Mouse (Mus musculus) midbrain, embryonic 15.5 days (tissue): Measurements from ENCODE around the gene 1700088E04Rik. TPM values are rescaled to one million over a fixed set of nuclear protein-coding genes. Genes with fewer than 3 reads are reported as not detected.
A peak's percentile ranks its signal among the peaks of the same experiment; 100 is the strongest.

Experiments
- ATAC-seq: fragments of 200-750 bp; cut with Nextera tagmentation; replicated peaks from 2 replicates; pipeline ENCODE4 v1.8.0; 2017; ENCODE audit warnings: moderate TSS enrichment
- H3K27ac ChIP-seq: fragments of 300-500 bp; sonication (generic); 2 replicates; pipeline ENCODE4 v1.5.1; 2015; ENCODE audit warnings: mild to moderate bottlenecking, inconsistent platforms
- H3K27me3 ChIP-seq: fragments of 300-500 bp; sonication (generic); replicated peaks from 2 replicates; pipeline ENCODE4 v1.6.1; 2015; ENCODE audit warnings: inconsistent platforms
- H3K36me3 ChIP-seq: fragments of 300-500 bp; sonication (generic); replicated peaks from 2 replicates; pipeline ENCODE4 v1.6.1; 2015; ENCODE audit warnings: inconsistent platforms
- H3K4me1 ChIP-seq: fragments of 300-500 bp; sonication (generic); 2 replicates; pipeline ENCODE4 v1.6.1; 2015; ENCODE audit warnings: inconsistent platforms
- H3K4me2 ChIP-seq: fragments of 300-500 bp; sonication (generic); 2 replicates; pipeline ENCODE4 v1.6.1; 2015; ENCODE audit warnings: inconsistent platforms, mild to moderate bottlenecking, moderate library complexity
- H3K4me3 ChIP-seq: fragments of 300-500 bp; sonication (generic); 2 replicates; pipeline ENCODE4 v1.5.1; 2015; ENCODE audit warnings: mild to moderate bottlenecking, inconsistent platforms
- H3K9ac ChIP-seq: fragments of 300-500 bp; sonication (generic); 2 replicates; pipeline ENCODE4 v1.6.1; 2015; ENCODE audit warnings: mild to moderate bottlenecking, inconsistent platforms
- H3K9me3 ChIP-seq: fragments of 300-500 bp; sonication (generic); 2 replicates; pipeline ENCODE4 v1.6.1; 2016; ENCODE audit warnings: inconsistent platforms
- WGBS: fragments of 180-500 bp; shearing (Covaris S2); methylation state at CpG from one replicate; pipeline ENCODE4 v1.1.7; 2015; ENCODE audit warnings: mixed read lengths; 5-methylcytosine and 5-hydroxymethylcytosine counted together
- polyA plus RNA-seq: library from polyadenylated mRNA; unstranded; fragments of >200 nt; fragmentation: Nextera tagmentation; extraction: Ambion mirVana; gene quantifications from 2 replicates; pipeline ENCODE4 v1.2.1, GENCODE M21; 2015

The 1700088E04Rik gene
- polyA plus RNA-seq, 1 experiment from 2014 or later, result 19.1 TPM

GRCm38 (mm10) chr15:79129311-79129710 is 11.7 kb downstream of the 1700088E04Rik start:
- Histone ChIP-seq H3K9me3 (no peaks in the 10 kb centered on the region), H3K4me3 (no peak overlapping the region), H3K9ac (no peak overlapping the region), H3K4me2 (no peak overlapping the region), H3K36me3 (peaks cover 56% of the 10 kb centered on the region), H3K27ac (no peak overlapping the region), H3K4me1 (no peaks in the 10 kb centered on the region), H3K27me3 (no peaks in the 10 kb centered on the region)
- no peak for ATAC-seq
- 80% methylated on average over 7 of the region's 7 CpGs for WGBS

GRCm38 (mm10) chr15:79128208-79128607 is 12.8 kb downstream of the 1700088E04Rik start:
- Histone ChIP-seq H3K9me3 (no peaks in the 10 kb centered on the region), H3K27ac (no peak overlapping the region), H3K4me3 (no peak overlapping the region), H3K4me2 (no peak overlapping the region), H3K36me3 (peaks cover 63% of the 10 kb centered on the region), H3K9ac (no peak overlapping the region), H3K27me3 (no peaks in the 10 kb centered on the region), H3K4me1 (no peaks in the 10 kb centered on the region)
- WGBS, result 91% methylated on average over 5 of the region's 5 CpGs
- no peak for ATAC-seq

GRCm38 (mm10) chr15:79127101-79127500 is 14.0 kb downstream of the 1700088E04Rik start:
- H3K9ac ChIP-seq, result no peak overlapping the region
- no peaks in the 10 kb centered on the region for H3K9me3 ChIP-seq
- H3K4me3 ChIP-seq, result no peak overlapping the region
- no peaks in the 10 kb centered on the region for H3K27me3 ChIP-seq
- no peak overlapping the region for H3K27ac ChIP-seq
- peaks cover 66% of the 10 kb centered on the region for H3K36me3 ChIP-seq
- WGBS, result 93% methylated on average over 12 of the region's 12 CpGs
- no peaks in the 10 kb centered on the region for H3K4me1 ChIP-seq
- no peak for ATAC-seq
- no peak overlapping the region for H3K4me2 ChIP-seq

DNA sequence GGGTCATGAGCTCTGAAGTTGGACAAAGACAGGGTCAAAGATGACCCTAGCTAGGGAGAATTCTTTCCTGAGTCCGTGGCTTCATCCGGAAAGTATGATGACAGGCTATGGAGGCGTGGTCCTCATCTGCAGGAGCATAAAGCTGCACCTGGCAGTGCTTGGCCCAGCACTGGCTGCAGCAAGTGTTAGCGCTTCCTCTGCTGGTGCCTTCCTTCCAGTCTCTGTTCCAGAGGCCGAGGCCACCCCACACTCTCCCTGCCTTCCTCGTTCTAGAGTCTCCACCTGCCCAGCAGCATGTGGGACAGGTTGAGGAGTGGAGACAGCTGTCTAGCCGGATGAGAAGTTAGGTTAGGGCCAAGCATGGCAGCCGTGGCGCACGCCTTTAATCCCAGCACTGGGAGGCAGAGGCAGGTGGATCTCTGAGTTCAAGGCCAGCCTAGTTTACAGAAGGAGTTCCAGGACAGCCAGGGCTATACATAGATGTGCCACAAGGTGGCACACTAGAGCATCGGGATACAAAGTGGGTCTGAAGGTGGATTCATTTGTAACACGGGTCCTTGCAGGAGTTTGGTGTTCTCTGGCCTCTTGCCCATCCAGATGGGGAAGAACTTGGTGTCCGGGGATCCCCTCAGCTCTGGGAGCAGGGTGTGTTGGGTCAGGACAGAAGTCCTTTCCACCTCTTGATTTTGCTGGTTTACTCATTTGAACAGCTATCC is 14.7 kb downstream of the 1700088E04Rik start:
- WGBS, result 84% methylated on average over 13 of the region's 13 CpGs
- H3K27ac ChIP-seq, result no peak overlapping the region
- H3K4me2 ChIP-seq, result no peak overlapping the region
- no peaks in the 10 kb centered on the region for H3K9me3 ChIP-seq
- H3K4me1 ChIP-seq, result no peaks in the 10 kb centered on the region
- no peak for ATAC-seq
- peaks cover 58% of the 10 kb centered on the region for H3K36me3 ChIP-seq
- H3K4me3 ChIP-seq, result no peak overlapping the region
- no peak overlapping the region for H3K9ac ChIP-seq
- H3K27me3 ChIP-seq, result no peaks in the 10 kb centered on the region

DNA sequence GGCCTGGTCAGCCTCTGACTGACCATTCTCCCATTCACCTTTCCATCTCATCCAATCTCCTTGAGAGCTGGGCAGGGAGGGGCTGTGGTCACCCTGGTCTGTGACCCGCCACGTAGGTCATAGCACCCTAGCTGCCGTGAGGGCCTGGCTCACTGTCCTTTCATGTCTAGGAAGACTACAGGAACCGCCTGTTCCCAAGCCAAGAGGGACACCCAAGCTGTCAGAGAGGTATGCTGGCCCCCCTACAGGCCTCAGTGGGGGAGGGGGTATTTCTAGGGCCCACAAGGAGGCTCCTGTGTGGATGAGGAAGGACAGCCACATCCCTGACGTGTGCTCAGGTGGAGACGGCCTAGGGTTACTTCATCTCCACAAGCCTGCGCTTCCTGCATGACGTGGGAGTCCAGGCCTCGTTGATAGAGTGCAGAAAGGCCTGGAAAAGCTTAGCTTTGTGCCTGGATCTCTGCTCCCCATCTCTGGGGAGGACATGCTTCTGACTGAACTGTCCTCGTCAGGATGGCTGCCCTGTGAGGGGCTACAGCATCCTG is 16.6 kb downstream of the 1700088E04Rik start:
- no peaks in the 10 kb centered on the region for H3K9me3 ChIP-seq
- no peak for ATAC-seq
- no peaks in the 10 kb centered on the region for H3K27me3 ChIP-seq
- H3K9ac ChIP-seq, result no peak overlapping the region
- H3K27ac ChIP-seq, result no peak overlapping the region
- peaks cover 45% of the 10 kb centered on the region for H3K36me3 ChIP-seq
- H3K4me2 ChIP-seq, result no peak overlapping the region
- no peak overlapping the region for H3K4me3 ChIP-seq
- 86% methylated on average over 10 of the region's 10 CpGs for WGBS
- no peaks in the 10 kb centered on the region for H3K4me1 ChIP-seq

GRCm38 (mm10) chr15:79123751-79124150 is 17.3 kb downstream of the 1700088E04Rik start:
- H3K4me1 ChIP-seq, result no peaks in the 10 kb centered on the region
- peaks cover 43% of the 10 kb centered on the region for H3K36me3 ChIP-seq
- ATAC-seq, result no peak
- no peaks in the 10 kb centered on the region for H3K27me3 ChIP-seq
- WGBS, result 92% methylated on average over 6 of the region's 6 CpGs
- no peak overlapping the region for H3K9ac ChIP-seq
- no peak overlapping the region for H3K27ac ChIP-seq
- no peak overlapping the region for H3K4me3 ChIP-seq
- H3K9me3 ChIP-seq, result no peaks in the 10 kb centered on the region
- H3K4me2 ChIP-seq, result no peak overlapping the region

- Histone ChIP-seq H3K36me3 (peaks cover 36% of the 10 kb centered on the region), H3K4me3 (no peak overlapping the region), H3K27me3 (no peaks in the 10 kb centered on the region), H3K27ac (no peak overlapping the region), H3K9me3 (no peaks in the 10 kb centered on the region), H3K4me1 (no peaks in the 10 kb centered on the region), H3K4me2 (no peak overlapping the region), H3K9ac (no peak overlapping the region)
- 84% methylated on average over 13 of the region's 13 CpGs for WGBS
- ATAC-seq, result no peak
Measured at GRCm38 (mm10) chr15:79122546-79122945, 18.5 kb downstream of the 1700088E04Rik start.

- Histone ChIP-seq H3K27me3 (no peaks in the 10 kb centered on the region), H3K4me2 (no peak overlapping the region), H3K36me3 (peaks cover 32% of the 10 kb centered on the region), H3K9ac (no peak overlapping the region), H3K4me3 (no peak overlapping the region), H3K27ac (no peak overlapping the region), H3K4me1 (no peaks in the 10 kb centered on the region), H3K9me3 (no peaks in the 10 kb centered on the region)
- WGBS, result 73% methylated on average over 4 of the region's 4 CpGs
- no peak for ATAC-seq
Measured at GRCm38 (mm10) chr15:79122119-79122518, 18.9 kb downstream of the 1700088E04Rik start.

- H3K4me3 ChIP-seq, result no peak overlapping the region
- H3K9ac ChIP-seq, result no peak overlapping the region
- no peak overlapping the region for H3K4me2 ChIP-seq
- H3K36me3 ChIP-seq, result peaks cover 24% of the 10 kb centered on the region; the same call in 1 of the 2 replicates
- 86% methylated on average over 9 of the region's 9 CpGs for WGBS
- no peaks in the 10 kb centered on the region for H3K9me3 ChIP-seq
- no peak for ATAC-seq
- H3K27me3 ChIP-seq, result no peaks in the 10 kb centered on the region
- no peak overlapping the region for H3K27ac ChIP-seq
- H3K4me1 ChIP-seq, result no peaks in the 10 kb centered on the region
Measured at GRCm38 (mm10) chr15:79119491-79119890, 21.6 kb downstream of the 1700088E04Rik start.

- H3K36me3 ChIP-seq, result peaks cover 10% of the 10 kb centered on the region; the same call in 1 of the 2 replicates
- no peaks in the 10 kb centered on the region for H3K9me3 ChIP-seq
- peaks cover 14% of the 10 kb centered on the region for H3K4me1 ChIP-seq
- 58% methylated on average over 5 of the region's 5 CpGs for WGBS
- no peak overlapping the region for H3K9ac ChIP-seq
- H3K27ac ChIP-seq, result no peak overlapping the region
- H3K4me2 ChIP-seq, result no peak overlapping the region
- no peak for ATAC-seq
- H3K4me3 ChIP-seq, result no peak overlapping the region
- no peaks in the 10 kb centered on the region for H3K27me3 ChIP-seq
Measured at GRCm38 (mm10) chr15:79115276-79115675, 25.8 kb downstream of the 1700088E04Rik start.

DNA sequence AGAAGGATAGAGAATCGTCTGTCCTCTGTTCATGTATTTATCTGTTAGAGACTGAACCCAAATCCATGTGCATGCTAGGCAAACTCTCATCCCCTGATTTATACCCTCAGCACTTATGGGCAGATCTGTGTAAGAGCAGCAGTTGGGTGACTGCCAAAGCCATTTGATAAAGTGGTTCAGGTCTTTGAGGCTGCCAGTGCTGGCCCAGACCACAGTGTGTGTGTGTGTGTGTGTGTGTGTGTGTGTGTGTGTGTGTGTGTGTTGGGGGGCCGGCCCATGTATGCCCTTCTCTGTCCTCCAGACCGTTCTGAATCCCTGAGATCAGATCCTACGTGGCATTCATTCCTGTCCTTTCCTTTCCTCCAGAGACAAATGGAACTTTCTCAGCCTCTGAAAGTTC is 29.3 kb downstream of the 1700088E04Rik start:
- no peak for ATAC-seq
- no peak overlapping the region for H3K9ac ChIP-seq
- WGBS, result 71% methylated on average over 4 of the region's 4 CpGs

GRCm38 (mm10) chr15:79110528-79110927 is 30.5 kb downstream of the 1700088E04Rik start:
- peak overlapping the region; percentile 96 for H3K4me3 ChIP-seq
- peaks cover 33% of the 10 kb centered on the region for H3K4me1 ChIP-seq
- H3K4me2 ChIP-seq, result peak overlapping the region; percentile 92
- no peak overlapping the region for H3K27ac ChIP-seq
- 62% methylated on average over 2 of the region's 2 CpGs for whole genome bisulfite sequencing
- H3K9ac ChIP-seq, result peak overlapping the region; percentile 95
- H3K27me3 ChIP-seq, result no peaks in the 10 kb centered on the region
- H3K36me3 ChIP-seq, result peaks cover 8% of the 10 kb centered on the region; the same call in 1 of the 2 replicates
- H3K9me3 ChIP-seq, result no peaks in the 10 kb centered on the region
- ATAC-seq, result no peak

More for the DNA sequence above, 29.3 kb downstream of the 1700088E04Rik start:
- H3K27ac ChIP-seq, result no peak overlapping the region
- no peak overlapping the region for H3K4me2 ChIP-seq
- no peak overlapping the region for H3K4me3 ChIP-seq
- peaks cover 33% of the 10 kb centered on the region for H3K4me1 ChIP-seq
- H3K36me3 ChIP-seq, result peaks cover 10% of the 10 kb centered on the region; the same call in 1 of the 2 replicates
- H3K27me3 ChIP-seq, result no peaks in the 10 kb centered on the region
- no peaks in the 10 kb centered on the region for H3K9me3 ChIP-seq

- WGBS, result 18% methylated on average over 9 of the region's 9 CpGs
- H3K4me2 ChIP-seq, result peak overlapping the region; percentile 92
Measured at GRCm38 (mm10) chr15:79110031-79110430, 31.0 kb downstream of the 1700088E04Rik start.

More at GRCm38 (mm10) chr15:79110031-79110430, 31.0 kb downstream of the 1700088E04Rik start:
- no peak for ATAC-seq
- peak overlapping the region; percentile 95 for H3K9ac ChIP-seq
- peak overlapping the region; percentile 96 for H3K4me3 ChIP-seq
- H3K27me3 ChIP-seq, result no peaks in the 10 kb centered on the region
- peak overlapping the region; percentile 74; the same call in 1 of the 2 replicates for H3K27ac ChIP-seq
- no peaks in the 10 kb centered on the region for H3K9me3 ChIP-seq
- peaks cover 3% of the 10 kb centered on the region; the same call in 1 of the 2 replicates for H3K36me3 ChIP-seq
- H3K4me1 ChIP-seq, result peaks cover 33% of the 10 kb centered on the region
